Mouse (Mus musculus): ENCODE data around the gene Traip. TPM values are rescaled to one million over a fixed set of nuclear protein-coding genes. Genes with fewer than 3 reads are reported as not detected.

The Traip gene
- total RNA-seq, 2 experiments from 2014 or later: 9.5 to 10.9 TPM

- TF ChIP-seq CTCF (IDR thresholded peaks at IDR 0.05): no peak
- intact Hi-C loops (cut with DNase I): loop anchor here (5.0 kb wide), 1 partner anchor 106 kb away; no protein-coding TSS in a partner anchor
- Histone ChIP-seq H3K27ac (peak overlapping the region; percentile 95), H3K4me3 (peak overlapping the region; percentile 24)
- peak; percentile 77 to 82 for DNase-seq (ENCODE audit: extremely low spot score in 1 of 2, low spot score in 2 of 2)
Observed at GRCm38 (mm10) chr9:107961351-107961762, 11.4 kb downstream of the Traip start.

GRCm38 (mm10) chr9:107961881-107962280 is 11.9 kb downstream of the Traip start:
- Histone ChIP-seq H3K27ac (peak overlapping the region; percentile 95), H3K4me3 (peak overlapping the region; percentile 24)
- intact Hi-C loops (cut with DNase I): loop anchor here (1.0 to 5.0 kb wide), 5 partner anchors 25 to 105 kb away; partner anchors contain the start of gene Amigo3
- TF ChIP-seq CTCF (IDR thresholded peaks at IDR 0.05): peak; percentile 68
- peak; percentile 66 to 74 for DNase-seq (ENCODE audit: extremely low spot score in 1 of 2, low spot score in 2 of 2)

GRCm38 (mm10) chr9:107962916-107963315 is 13.0 kb downstream of the Traip start:
- H3K4me3 ChIP-seq: no peak overlapping the region
- no peak for DNase-seq (ENCODE audit: extremely low spot score in 1 of 2, low spot score in 2 of 2)
- no peak for TF ChIP-seq CTCF (IDR thresholded peaks at IDR 0.05)
- H3K27ac ChIP-seq: no peak overlapping the region
- intact Hi-C loops (cut with DNase I): loop anchor here (1.0 to 5.0 kb wide), 6 partner anchors 23 to 104 kb away; partner anchors contain the start of gene Amigo3

GRCm38 (mm10) chr9:107963700-107964099 is 13.8 kb downstream of the Traip start:
- peak; percentile 68 to 74 for DNase-seq (ENCODE audit: extremely low spot score in 1 of 2, low spot score in 2 of 2)
- Histone ChIP-seq H3K27ac (no peak overlapping the region), H3K4me3 (no peak overlapping the region)
- peak; percentile 99 for TF ChIP-seq CTCF (IDR thresholded peaks at IDR 0.05)
- intact Hi-C loops (cut with DNase I): loop anchor here (1.0 to 5.0 kb wide), 5 partner anchors 23 to 104 kb away; partner anchors contain the start of gene Amigo3

GRCm38 (mm10) chr9:107964681-107965080 is 14.7 kb downstream of the Traip start:
- no peak for DNase-seq (ENCODE audit: extremely low spot score in 1 of 2, low spot score in 2 of 2)
- Histone ChIP-seq H3K4me3 (no peak overlapping the region), H3K27ac (no peak overlapping the region)
- intact Hi-C loops (cut with DNase I): loop anchor here (5.0 kb wide), 1 partner anchor 103 kb away; no protein-coding TSS in a partner anchor
- no peak for TF ChIP-seq CTCF (IDR thresholded peaks at IDR 0.05)

GRCm38 (mm10) chr9:107966676-107967075 is 16.7 kb downstream of the Traip start:
- DNase-seq (ENCODE audit: extremely low spot score in 1 of 2, low spot score in 2 of 2): no peak
- Histone ChIP-seq H3K4me3 (no peak overlapping the region), H3K27ac (no peak overlapping the region)
- no peak for TF ChIP-seq CTCF (IDR thresholded peaks at IDR 0.05)
- intact Hi-C loops (cut with DNase I): no loop called here

- no peak for DNase-seq (ENCODE audit: extremely low spot score in 1 of 2, low spot score in 2 of 2)
- no peak for TF ChIP-seq CTCF (IDR thresholded peaks at IDR 0.05)
- Histone ChIP-seq H3K27ac (no peak overlapping the region), H3K4me3 (no peak overlapping the region)
- intact Hi-C loops (cut with DNase I): no loop called here
Observed at GRCm38 (mm10) chr9:107967437-107967836, 17.5 kb downstream of the Traip start.

- intact Hi-C loops (cut with DNase I): no loop called here
- H3K4me3 ChIP-seq: no peak overlapping the region
- DNase-seq (ENCODE audit: extremely low spot score in 1 of 2, low spot score in 2 of 2): no peak
- no peak for TF ChIP-seq CTCF (IDR thresholded peaks at IDR 0.05)
- H3K27ac ChIP-seq: no peak overlapping the region
Observed at GRCm38 (mm10) chr9:107968531-107968930, 18.6 kb downstream of the Traip start.

- no peak for TF ChIP-seq CTCF (IDR thresholded peaks at IDR 0.05)
- H3K27ac ChIP-seq: no peak overlapping the region
- intact Hi-C loops (cut with DNase I): no loop called here
- no peak overlapping the region for H3K4me3 ChIP-seq
- no peak for DNase-seq (ENCODE audit: extremely low spot score in 1 of 2, low spot score in 2 of 2)
Observed at GRCm38 (mm10) chr9:107970311-107970710, 20.4 kb downstream of the Traip start.

GRCm38 (mm10) chr9:107971690-107972541 is 22.0 kb downstream of the Traip start:
- DNase-seq (ENCODE audit: extremely low spot score in 1 of 2, low spot score in 2 of 2): no peak
- no peak overlapping the region for H3K27ac ChIP-seq
- no peak overlapping the region for H3K4me3 ChIP-seq
- intact Hi-C loops (cut with DNase I): no loop called here
- no peak for TF ChIP-seq CTCF (IDR thresholded peaks at IDR 0.05)

GRCm38 (mm10) chr9:107974491-107975171 is 24.7 kb downstream of the Traip start:
- no peak overlapping the region for H3K4me3 ChIP-seq
- intact Hi-C loops (cut with DNase I): no loop called here
- H3K27ac ChIP-seq: no peak overlapping the region
- TF ChIP-seq CTCF (IDR thresholded peaks at IDR 0.05): no peak
- no peak for DNase-seq (ENCODE audit: extremely low spot score in 1 of 2, low spot score in 2 of 2)

All from left cerebral cortex, adult 2 months (tissue).